Mouse (Mus musculus): Measurements from ENCODE around the gene Clca2. TPM values are rescaled to one million over a fixed set of nuclear protein-coding genes. Genes with fewer than 3 reads are reported as not detected.
"Not testable (repeated sequence)": the region's sequence is repeated elsewhere in the genome, so short reads cannot be mapped to it uniquely, and the experiment has no call there.

Clca2 gene
- polyA plus RNA-seq, 1 experiment from 2014 or later: 0.06 TPM

GRCm38 (mm10) chr3:145080904-145081303 is 18.3 kb downstream of the Clca2 start:
- whole genome bisulfite sequencing: 84% methylated on average over 8 of the region's 8 CpGs
- H3K4me1 ChIP-seq: no peaks in the 10 kb centered on the region
- no peak overlapping the region for H3K27ac ChIP-seq (replicated peaks)
- no peak for ATAC-seq (replicated peaks)
- H3K9me3 ChIP-seq: no peaks in the 10 kb centered on the region
- no peak overlapping the region for H3K9ac ChIP-seq (replicated peaks)
- H3K27me3 ChIP-seq: no peaks in the 10 kb centered on the region
- H3K4me2 ChIP-seq (replicated peaks): no peak overlapping the region
- H3K4me3 ChIP-seq: no peak overlapping the region
- H3K36me3 ChIP-seq: no peaks in the 10 kb centered on the region

GRCm38 (mm10) chr3:145078405-145078804 is 20.8 kb downstream of the Clca2 start:
- no peak for ATAC-seq (replicated peaks)

GRCm38 (mm10) chr3:145072339-145072738 is 26.9 kb downstream of the Clca2 start:
- H3K9me3 ChIP-seq: no peaks in the 10 kb centered on the region
- no peak overlapping the region for H3K27ac ChIP-seq (replicated peaks)
- H3K9ac ChIP-seq (replicated peaks): no peak overlapping the region
- 92% methylated on average over 3 of the region's 3 CpGs for WGBS
- no peak overlapping the region for H3K4me3 ChIP-seq
- no peak overlapping the region for H3K4me2 ChIP-seq (replicated peaks)
- H3K4me1 ChIP-seq: no peaks in the 10 kb centered on the region
- no peaks in the 10 kb centered on the region for H3K27me3 ChIP-seq
- no peak for ATAC-seq (replicated peaks)
- H3K36me3 ChIP-seq: no peaks in the 10 kb centered on the region

More at GRCm38 (mm10) chr3:145078405-145078804, 20.8 kb downstream of the Clca2 start:
- no peak overlapping the region for H3K4me3 ChIP-seq
- H3K4me2 ChIP-seq (replicated peaks): no peak overlapping the region
- H3K27ac ChIP-seq (replicated peaks): no peak overlapping the region
- H3K36me3 ChIP-seq: no peaks in the 10 kb centered on the region
- H3K9me3 ChIP-seq: no peaks in the 10 kb centered on the region
- H3K9ac ChIP-seq (replicated peaks): no peak overlapping the region
- no peaks in the 10 kb centered on the region for H3K4me1 ChIP-seq
- WGBS: 88% methylated on average over 6 of the region's 6 CpGs
- H3K27me3 ChIP-seq: no peaks in the 10 kb centered on the region

- Histone ChIP-seq H3K4me2 (replicated peaks) (no peak overlapping the region), H3K36me3 (no peaks in the 10 kb centered on the region), H3K9me3 (no peaks in the 10 kb centered on the region), H3K27ac (replicated peaks) (no peak overlapping the region), H3K9ac (replicated peaks) (no peak overlapping the region), H3K4me3 (no peak overlapping the region), H3K27me3 (no peaks in the 10 kb centered on the region), H3K4me1 (no peaks in the 10 kb centered on the region)
- WGBS: 81% methylated on average over 4 of the region's 4 CpGs
- ATAC-seq (replicated peaks): no peak
Measured at GRCm38 (mm10) chr3:145068964-145069363, 30.3 kb downstream of the Clca2 start.

GRCm38 (mm10) chr3:145055138-145055537 is 44.1 kb downstream of the Clca2 start:
- H3K27me3 ChIP-seq; H3K36me3 ChIP-seq; H3K4me3 ChIP-seq; H3K9ac ChIP-seq (replicated peaks); H3K27ac ChIP-seq (replicated peaks); ATAC-seq (replicated peaks); H3K4me2 ChIP-seq (replicated peaks); H3K9me3 ChIP-seq; H3K4me1 ChIP-seq: not testable (repeated sequence)
- WGBS: 95% methylated on average over 3 of the region's 3 CpGs

- Histone ChIP-seq H3K36me3 (no peaks in the 10 kb centered on the region), H3K4me1 (no peaks in the 10 kb centered on the region), H3K27ac (replicated peaks) (no peak overlapping the region), H3K27me3 (no peaks in the 10 kb centered on the region), H3K4me2 (replicated peaks) (no peak overlapping the region), H3K9me3 (no peaks in the 10 kb centered on the region), H3K4me3 (no peak overlapping the region), H3K9ac (replicated peaks) (no peak overlapping the region)
- 93% methylated on average over 3 of the region's 3 CpGs for WGBS
- ATAC-seq (replicated peaks): no peak
Measured at GRCm38 (mm10) chr3:145049820-145050219, 49.4 kb downstream of the Clca2 start.

- H3K4me1 ChIP-seq: no peaks in the 10 kb centered on the region
- H3K36me3 ChIP-seq: no peaks in the 10 kb centered on the region
- 75% methylated on average over 3 of the region's 3 CpGs for WGBS
- no peak overlapping the region for H3K9ac ChIP-seq (replicated peaks)
- H3K4me3 ChIP-seq: no peak overlapping the region
- no peak overlapping the region for H3K4me2 ChIP-seq (replicated peaks)
- ATAC-seq (replicated peaks): no peak
- H3K27me3 ChIP-seq: no peaks in the 10 kb centered on the region
- no peak overlapping the region for H3K27ac ChIP-seq (replicated peaks)
- no peaks in the 10 kb centered on the region for H3K9me3 ChIP-seq
Measured at GRCm38 (mm10) chr3:145038813-145039212, 60.4 kb downstream of the Clca2 start.

- H3K9ac ChIP-seq (replicated peaks): no peak within 1 kb of the TSS
- H3K27me3 ChIP-seq: no peaks in the 10 kb centered on the region
- ATAC-seq (replicated peaks): no peak
- no peaks in the 10 kb centered on the region for H3K9me3 ChIP-seq
- H3K4me2 ChIP-seq (replicated peaks): no peak within 1 kb of the TSS
- no peak within 1 kb of the TSS for H3K4me3 ChIP-seq
- no peak within 1 kb of the TSS for H3K27ac ChIP-seq (replicated peaks)
- H3K36me3 ChIP-seq: no peaks in the 10 kb centered on the region
- H3K4me1 ChIP-seq: no peaks in the 10 kb centered on the region
Measured at GRCm38 (mm10) chr3:145032676-145033075, 66.6 kb downstream of the Clca2 start, which contains the start of gene Clca1. Clca1 (minus strand) TSS chr3:145032776.

- WGBS: 77% methylated on average over 3 of the region's 3 CpGs
Measured at GRCm38 (mm10) chr3:145028036-145028435, 71.2 kb downstream of the Clca2 start.

GRCm38 (mm10) chr3:145026750-145027149 is 72.5 kb downstream of the Clca2 start:
- H3K4me2 ChIP-seq (replicated peaks): no peak overlapping the region
- no peak overlapping the region for H3K9ac ChIP-seq (replicated peaks)
- no peak; the same call in 1 of the 2 replicates for ATAC-seq (replicated peaks)
- no peak overlapping the region for H3K4me3 ChIP-seq
- H3K4me1 ChIP-seq: no peaks in the 10 kb centered on the region
- no peaks in the 10 kb centered on the region for H3K27me3 ChIP-seq
- no peaks in the 10 kb centered on the region for H3K36me3 ChIP-seq
- no peaks in the 10 kb centered on the region for H3K9me3 ChIP-seq
- WGBS: 33% methylated on average over 3 of the region's 3 CpGs
- no peak overlapping the region for H3K27ac ChIP-seq (replicated peaks)

More at GRCm38 (mm10) chr3:145028036-145028435, 71.2 kb downstream of the Clca2 start:
- Histone ChIP-seq H3K9me3 (no peaks in the 10 kb centered on the region), H3K4me2 (replicated peaks) (no peak overlapping the region), H3K36me3 (no peaks in the 10 kb centered on the region), H3K4me3 (no peak overlapping the region), H3K27ac (replicated peaks) (no peak overlapping the region), H3K4me1 (no peaks in the 10 kb centered on the region), H3K27me3 (no peaks in the 10 kb centered on the region), H3K9ac (replicated peaks) (no peak overlapping the region)
- ATAC-seq (replicated peaks): no peak

Other genes with a start within 250 kb of the Clca2 start
- not detected in 2 replicates for gene Clca4b, start 166.9 kb downstream of the Clca2 start, polyA plus RNA-seq (2015; fragmentation: Nextera tagmentation; extraction: Ambion mirVana)
- gene Clca4a, start 124.4 kb downstream of the Clca2 start, polyA plus RNA-seq (2015; fragmentation: Nextera tagmentation; extraction: Ambion mirVana): not detected in 2 replicates
- gene Clca1, start 66.7 kb downstream of the Clca2 start, polyA plus RNA-seq (2015; fragmentation: Nextera tagmentation; extraction: Ambion mirVana): not detected in 2 replicates
- 15.3 and 17.2 TPM in 2 replicates for gene Odf2l, start 19.1 kb upstream of the Clca2 start, polyA plus RNA-seq (2015; fragmentation: Nextera tagmentation; extraction: Ambion mirVana)
- 0.31 and 0.41 TPM in 2 replicates for gene Col24a1, start 193.0 kb upstream of the Clca2 start, polyA plus RNA-seq (2015; fragmentation: Nextera tagmentation; extraction: Ambion mirVana)

Data from forebrain, embryonic 15.5 days (tissue).